Mouse (Mus musculus) megakaryocyte-erythroid progenitor cell, adult 5-6 weeks (primary cell): ENCODE data around the gene Jdp2. TPM values are rescaled to one million over a fixed set of nuclear protein-coding genes. Genes with fewer than 3 reads are reported as not detected.

Experiments
- ATAC-seq: replicated peaks from 2 replicates; pipeline ENCODE4 v1.8.0; 2016; ENCODE audit warnings: mild to moderate bottlenecking, inconsistent platforms; ENCODE audit not compliant: severe bottlenecking, poor library complexity, low FRiP score, low TSS enrichment
- total RNA-seq, 2 experiments: library from RNA; stranded (forward) in 1 of 2; stranded (reverse) in 1 of 2; fragments of 200-1000, 215-1000 nt in 1 of 2; fragments of >200 nt in 1 of 2; fragmentation: Nextera tagmentation in 1 of 2; gene quantifications; 2 replicates each; pipeline ENCODE4 v1.2.3; 2014 to 2017

The Jdp2 gene
- total RNA-seq, 2 experiments from 2014 or later = 1.1 TPM; not detected in 1

- ATAC-seq = no peak
These were observed 788 bp downstream of the Jdp2 start for GRCm38 (mm10) chr12:85599478-85600152.

DNA sequence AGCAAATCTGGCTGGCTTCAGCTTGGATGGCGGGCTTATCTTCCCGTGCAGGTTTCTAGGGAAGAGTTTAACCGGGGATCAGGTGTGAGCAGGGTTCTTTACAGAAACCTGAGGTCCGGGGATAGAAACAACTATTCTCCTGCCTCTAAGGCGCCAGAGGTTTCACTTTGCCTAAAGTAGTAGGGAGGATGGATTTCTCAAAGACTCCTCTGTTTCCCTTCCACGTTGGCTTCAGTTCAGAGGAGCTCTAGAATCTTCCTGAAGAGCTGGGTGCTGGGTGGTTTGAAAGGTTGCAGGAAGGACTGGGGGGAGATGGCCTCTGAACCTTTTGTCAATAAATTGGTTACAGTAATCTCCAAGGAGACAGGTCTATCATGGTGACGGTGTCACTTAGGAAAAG is 1.8 kb downstream of the Jdp2 start:
- ATAC-seq = no peak

DNA sequence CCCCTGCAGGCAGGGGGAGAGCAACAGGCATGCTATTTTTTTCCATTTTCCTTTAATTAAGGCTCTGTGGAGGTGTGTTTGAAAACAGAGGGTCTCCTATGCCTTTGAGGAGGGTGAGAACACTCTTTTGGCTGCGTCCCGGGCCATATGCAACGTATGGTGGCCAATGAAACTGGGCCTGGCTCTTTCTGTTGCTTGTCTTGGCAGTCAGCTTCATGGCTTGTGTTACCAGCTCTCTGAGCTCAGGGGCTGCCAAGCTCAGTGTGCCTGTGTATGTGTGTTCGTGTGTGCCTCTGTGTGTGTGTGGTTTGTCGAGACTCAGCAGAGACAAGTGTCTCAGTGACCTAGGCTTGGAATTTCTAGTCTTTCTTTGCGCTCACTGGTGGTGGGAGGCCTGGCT is 2.7 kb downstream of the Jdp2 start:
- no peak for ATAC-seq

GRCm38 (mm10) chr12:85602153-85602552 is 3.3 kb downstream of the Jdp2 start:
- ATAC-seq = no peak

- ATAC-seq = no peak
These were observed 4.0 kb downstream of the Jdp2 start for GRCm38 (mm10) chr12:85602811-85603210.

DNA sequence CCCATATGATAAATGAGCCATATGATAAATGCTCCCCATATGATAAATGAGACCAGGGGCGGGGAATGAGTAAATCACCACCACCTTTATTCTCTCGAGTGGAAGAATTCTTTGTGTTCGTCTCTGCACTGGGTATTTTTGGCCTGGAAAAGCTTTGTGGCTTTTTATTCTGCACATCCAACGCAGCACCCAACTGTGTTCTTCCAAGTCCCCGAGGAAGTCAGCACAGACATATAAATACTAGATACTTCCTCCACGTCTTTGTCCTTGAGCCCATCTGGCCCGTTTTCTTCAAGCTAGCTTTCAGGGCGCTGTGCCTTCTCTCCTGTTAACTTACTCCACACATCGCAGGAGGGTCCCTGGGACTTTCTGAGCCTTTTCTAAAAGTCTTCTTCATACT is 4.9 kb downstream of the Jdp2 start:
- no peak for ATAC-seq

GRCm38 (mm10) chr12:85604301-85604998 is 5.6 kb downstream of the Jdp2 start:
- ATAC-seq = no peak

GRCm38 (mm10) chr12:85607519-85608449 is 9.0 kb downstream of the Jdp2 start:
- no peak for ATAC-seq

DNA sequence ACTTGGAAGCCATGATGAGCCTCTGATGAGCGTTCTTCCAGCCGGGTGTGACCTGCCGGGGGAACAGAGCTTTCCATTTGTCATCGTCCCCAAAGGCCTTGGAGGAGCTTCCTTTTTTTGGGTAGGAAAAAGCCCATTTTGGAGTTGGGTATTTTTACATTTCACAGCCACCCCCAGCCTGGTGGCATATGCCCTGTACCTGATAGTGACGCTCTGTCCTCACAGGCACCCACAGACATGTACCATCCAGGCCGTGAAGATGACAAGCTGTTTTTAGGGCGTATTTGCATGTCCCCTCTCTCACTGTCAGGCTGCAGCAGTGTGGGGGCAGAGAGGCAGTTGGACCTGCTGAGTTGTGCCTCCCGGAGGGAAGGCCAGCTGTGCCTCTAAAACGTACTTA is 11.3 kb downstream of the Jdp2 start:
- ATAC-seq = no peak

GRCm38 (mm10) chr12:85614090-85614489 is 15.3 kb downstream of the Jdp2 start:
- no peak for ATAC-seq

DNA sequence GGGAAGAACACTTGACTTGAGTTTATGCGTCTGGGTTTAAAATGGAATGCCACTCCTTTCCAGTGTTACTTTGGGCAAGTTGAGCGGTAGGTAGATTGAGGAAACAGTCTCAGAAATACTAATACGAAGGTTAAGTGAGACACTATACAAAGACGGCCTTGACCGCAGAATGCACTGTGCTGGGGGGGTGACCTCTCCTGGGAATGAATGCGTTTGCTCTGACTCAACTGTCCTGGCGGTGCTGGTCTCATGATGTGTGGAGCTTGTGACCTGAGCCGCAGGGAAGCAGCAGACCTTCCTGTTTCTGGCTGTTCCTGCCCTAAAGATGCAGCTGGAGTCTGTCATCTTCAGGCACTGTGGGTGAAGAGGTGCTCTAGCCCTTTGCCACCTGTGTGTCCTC is 16.7 kb downstream of the Jdp2 start:
- no peak for ATAC-seq

- no peak for ATAC-seq
These were observed 19.1 kb downstream of the Jdp2 start for GRCm38 (mm10) chr12:85617885-85618284.

- ATAC-seq = no peak
These were observed 19.6 kb downstream of the Jdp2 start for GRCm38 (mm10) chr12:85618430-85618829.

DNA sequence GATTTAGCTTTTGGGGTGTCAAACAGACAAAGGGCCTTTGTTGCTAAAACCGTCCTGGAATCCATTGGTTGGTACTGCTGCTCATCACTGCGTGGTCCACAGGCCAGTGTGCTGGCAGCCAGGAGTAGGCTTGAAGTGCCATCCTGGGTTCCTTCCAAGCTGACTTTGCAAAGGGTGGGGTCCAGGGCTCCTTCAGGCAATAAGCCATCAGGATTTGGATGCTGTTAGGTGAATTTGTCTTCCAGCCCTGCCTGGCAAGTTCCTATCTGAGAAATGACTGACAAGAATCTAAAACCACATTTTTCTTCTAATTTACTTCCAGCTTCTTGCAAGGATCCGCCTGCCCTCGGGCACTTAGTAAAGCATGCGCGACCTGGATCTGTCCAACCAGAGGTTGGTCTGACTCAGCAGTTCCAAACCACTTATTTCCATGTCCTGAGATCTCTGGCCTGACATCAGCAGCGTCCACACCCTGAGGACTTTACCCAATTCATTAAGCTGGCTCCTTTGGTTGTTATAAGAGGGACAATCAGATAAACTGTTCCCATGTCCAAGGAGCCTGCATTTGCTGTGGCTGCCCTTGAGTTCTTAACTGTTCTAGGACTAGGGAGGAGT is 20.6 kb downstream of the Jdp2 start:
- no peak for ATAC-seq

GRCm38 (mm10) chr12:85619898-85620443 is 21.1 kb downstream of the Jdp2 start:
- ATAC-seq = no peak

DNA sequence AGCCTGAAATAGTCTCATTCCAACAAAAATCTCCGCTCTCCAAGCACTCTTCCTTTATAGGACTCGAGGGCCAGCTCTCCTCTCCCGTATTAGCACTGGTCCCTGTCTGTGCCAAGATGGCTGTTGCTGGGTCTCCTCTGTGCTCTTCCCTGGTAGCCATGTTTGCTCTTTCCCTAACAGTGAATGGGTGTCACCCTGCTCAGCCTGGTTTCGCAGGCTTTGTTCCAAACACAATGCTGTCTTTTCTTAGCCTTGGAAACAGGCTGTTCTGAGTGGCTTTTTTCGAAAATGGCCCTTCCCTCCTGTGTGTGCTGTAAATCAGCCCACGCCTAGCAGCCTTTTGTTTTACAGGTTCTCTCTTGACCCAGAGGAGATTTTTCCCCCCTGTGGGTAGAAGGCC is 22.2 kb downstream of the Jdp2 start:
- ATAC-seq = no peak

DNA sequence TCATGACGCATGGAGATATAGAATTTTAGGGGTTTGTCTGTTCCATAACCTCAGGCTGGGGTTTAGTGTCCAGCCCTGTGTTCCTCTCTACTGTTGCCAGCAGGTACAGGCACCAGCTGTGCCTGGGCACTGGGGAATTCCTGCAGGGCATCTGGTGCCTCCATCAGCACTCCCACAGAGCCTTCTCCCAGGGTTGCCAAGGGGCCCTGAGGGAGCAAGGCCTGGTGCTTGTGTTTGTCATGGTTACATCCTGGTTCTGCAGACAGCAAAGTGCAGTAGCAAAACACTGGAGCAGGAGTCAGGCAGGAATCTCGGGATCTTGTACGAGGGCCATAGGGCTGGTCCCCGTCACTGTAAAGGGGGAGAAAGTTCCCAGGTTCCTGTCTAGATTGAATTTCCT is 22.8 kb downstream of the Jdp2 start:
- ATAC-seq = no peak

- ATAC-seq = no peak
These were observed 24.9 kb downstream of the Jdp2 start for GRCm38 (mm10) chr12:85623711-85624110.

DNA sequence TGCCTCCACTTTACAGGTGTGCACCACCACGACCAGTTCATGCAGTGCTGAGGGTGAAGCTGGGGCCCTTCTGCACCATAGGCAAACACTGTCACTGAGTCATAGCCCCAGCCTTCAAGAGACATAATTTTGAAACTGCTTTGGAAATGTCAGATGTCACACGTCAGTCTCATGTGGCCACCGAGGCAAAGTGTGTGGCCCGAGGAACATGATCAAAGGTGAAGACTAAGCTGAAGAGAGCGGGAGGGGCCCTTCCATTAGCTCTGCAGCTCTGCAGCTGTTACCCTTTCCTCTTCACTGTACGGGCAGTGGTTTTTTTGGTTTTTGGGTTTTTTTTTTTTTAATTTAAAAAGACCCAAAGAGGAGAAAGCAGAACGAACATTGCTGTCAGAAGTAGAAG is 25.8 kb downstream of the Jdp2 start:
- no peak for ATAC-seq

DNA sequence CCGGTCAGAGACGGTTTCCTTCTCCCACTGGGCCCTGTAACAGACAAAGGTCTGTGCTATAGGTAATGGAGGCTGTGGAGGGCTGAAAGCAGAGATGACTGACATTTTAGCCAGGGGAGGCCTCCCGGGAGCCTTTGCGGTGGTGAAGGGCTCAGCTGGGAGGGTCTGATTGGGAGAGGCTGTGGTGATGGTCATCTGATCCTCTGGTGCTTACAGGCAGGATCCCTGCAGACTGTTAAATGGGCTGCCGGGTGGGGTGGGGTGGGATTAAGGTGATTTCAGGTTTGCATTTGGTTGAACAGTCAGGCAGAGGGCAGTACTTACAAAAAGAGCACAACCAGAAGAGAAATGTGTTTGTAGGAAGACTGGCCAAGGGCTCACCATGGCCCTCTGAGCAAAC is 27.0 kb downstream of the Jdp2 start:
- no peak for ATAC-seq
